Mouse (Mus musculus): ENCODE measurements around the gene Kcnq1. TPM values are rescaled to one million over a fixed set of nuclear protein-coding genes. Genes with fewer than 3 reads are reported as not detected.
A peak's percentile ranks its signal among the peaks of the same experiment; 100 is the strongest.

Gene Kcnq1
- polyA plus RNA-seq, 1 experiment = not detected

- Histone ChIP-seq H3K36me3 (replicated peaks; ENCODE audit: low read length) (no peaks in the 10 kb centered on the region), H3K27me3 (replicated peaks) (peaks cover 93% of the 10 kb centered on the region), H3K9me3 (no peaks in the 10 kb centered on the region), H3K4me3 (replicated peaks) (no peak overlapping the region), H3K4me1 (peaks cover 52% of the 10 kb centered on the region)
- TF ChIP-seq GATA1 (IDR thresholded peaks at IDR 0.05; ENCODE audit: borderline replicate concordance, low read length) = no peak
These were observed 22.5 kb upstream of the Kcnq1 start for GRCm38 (mm10) chr7:143083708-143084107.

- TF ChIP-seq GATA1 (IDR thresholded peaks at IDR 0.05; ENCODE audit: borderline replicate concordance, low read length) = no peak
- no peak for TF ChIP-seq FLI1 (IDR thresholded peaks at IDR 0.05; ENCODE audit: low read length)
- peak overlapping the region; percentile 74 for H3K4me3 ChIP-seq (replicated peaks)
- H3K27me3 ChIP-seq (replicated peaks) = peaks cover 93% of the 10 kb centered on the region
- peaks cover 43% of the 10 kb centered on the region for H3K4me1 ChIP-seq
- no peaks in the 10 kb centered on the region for H3K9me3 ChIP-seq
- H3K36me3 ChIP-seq (replicated peaks; ENCODE audit: low read length) = no peaks in the 10 kb centered on the region
These were observed 19.8 kb upstream of the Kcnq1 start for GRCm38 (mm10) chr7:143086366-143086765.

GRCm38 (mm10) chr7:143087070-143087579 is 19.0 kb upstream of the Kcnq1 start:
- H3K27me3 ChIP-seq (replicated peaks) = peaks cover 93% of the 10 kb centered on the region
- H3K9me3 ChIP-seq = no peaks in the 10 kb centered on the region
- H3K4me3 ChIP-seq (replicated peaks) = no peak overlapping the region
- H3K36me3 ChIP-seq (replicated peaks; ENCODE audit: low read length) = no peaks in the 10 kb centered on the region
- peaks cover 40% of the 10 kb centered on the region for H3K4me1 ChIP-seq
- TF ChIP-seq FLI1 (IDR thresholded peaks at IDR 0.05; ENCODE audit: low read length) (no peak), GATA1 (IDR thresholded peaks at IDR 0.05; ENCODE audit: borderline replicate concordance, low read length) (no peak)

DNA sequence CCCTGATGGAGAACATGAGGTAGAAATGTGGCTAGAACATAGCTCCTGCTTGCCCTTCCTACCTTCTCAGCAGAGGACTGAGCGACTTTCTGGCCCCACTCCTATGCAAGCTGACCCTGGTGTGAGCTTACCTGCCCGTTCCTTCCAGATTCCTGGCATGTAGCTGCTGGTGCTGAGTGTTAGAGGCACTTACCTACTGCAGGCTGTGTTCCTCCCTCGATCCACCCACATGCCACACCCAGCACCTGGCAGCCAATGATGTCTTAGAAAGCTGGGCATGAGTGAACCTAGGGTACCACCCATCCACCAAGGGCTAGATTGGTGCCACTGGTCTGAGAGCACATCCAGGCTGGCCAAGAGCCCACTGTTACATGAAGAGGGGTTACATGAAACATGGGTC is 12.3 kb upstream of the Kcnq1 start:
- TF ChIP-seq GATA1 (IDR thresholded peaks at IDR 0.05; ENCODE audit: borderline replicate concordance, low read length) (no peak), FLI1 (IDR thresholded peaks at IDR 0.05; ENCODE audit: low read length) (no peak)
- H3K27me3 ChIP-seq (replicated peaks) = peaks cover 98% of the 10 kb centered on the region
- H3K36me3 ChIP-seq (replicated peaks; ENCODE audit: low read length) = no peaks in the 10 kb centered on the region
- H3K9me3 ChIP-seq = peaks cover 7% of the 10 kb centered on the region
- peaks cover 6% of the 10 kb centered on the region; the same call in 1 of the 2 replicates for H3K4me1 ChIP-seq
- no peak overlapping the region for H3K4me3 ChIP-seq (replicated peaks)

- no peak for TF ChIP-seq GATA1 (IDR thresholded peaks at IDR 0.05; ENCODE audit: borderline replicate concordance, low read length)
- no peak for TF ChIP-seq FLI1 (IDR thresholded peaks at IDR 0.05; ENCODE audit: low read length)
- peaks cover 6% of the 10 kb centered on the region; the same call in 1 of the 2 replicates for H3K4me1 ChIP-seq
- H3K27me3 ChIP-seq (replicated peaks) = peaks cover 98% of the 10 kb centered on the region
- H3K36me3 ChIP-seq (replicated peaks; ENCODE audit: low read length) = no peaks in the 10 kb centered on the region
- H3K4me3 ChIP-seq (replicated peaks) = no peak within 1 kb of the TSS
- H3K9me3 ChIP-seq = peaks cover 7% of the 10 kb centered on the region
These were observed 11.3 kb upstream of the Kcnq1 start, which contains the start of gene Trpm5 for GRCm38 (mm10) chr7:143094592-143095553. Trpm5 (minus strand) TSS chr7:143094642.

GRCm38 (mm10) chr7:143095554-143095907 is 10.6 kb upstream of the Kcnq1 start:
- Histone ChIP-seq H3K36me3 (replicated peaks; ENCODE audit: low read length) (no peaks in the 10 kb centered on the region), H3K27me3 (replicated peaks) (peaks cover 98% of the 10 kb centered on the region), H3K4me1 (peaks cover 10% of the 10 kb centered on the region), H3K4me3 (replicated peaks) (no peak overlapping the region), H3K9me3 (peaks cover 7% of the 10 kb centered on the region)
- TF ChIP-seq FLI1 (IDR thresholded peaks at IDR 0.05; ENCODE audit: low read length) (no peak), GATA1 (IDR thresholded peaks at IDR 0.05; ENCODE audit: borderline replicate concordance, low read length) (no peak)

- Histone ChIP-seq H3K4me1 (peaks cover 12% of the 10 kb centered on the region), H3K27me3 (replicated peaks) (peaks cover 94% of the 10 kb centered on the region), H3K9me3 (peaks cover 10% of the 10 kb centered on the region), H3K4me3 (replicated peaks) (no peak overlapping the region), H3K36me3 (replicated peaks; ENCODE audit: low read length) (no peaks in the 10 kb centered on the region)
- no peak for TF ChIP-seq GATA1 (IDR thresholded peaks at IDR 0.05; ENCODE audit: borderline replicate concordance, low read length)
- TF ChIP-seq FLI1 (IDR thresholded peaks at IDR 0.05; ENCODE audit: low read length) = no peak
These were observed 5.4 kb upstream of the Kcnq1 start for GRCm38 (mm10) chr7:143100759-143101158.

DNA sequence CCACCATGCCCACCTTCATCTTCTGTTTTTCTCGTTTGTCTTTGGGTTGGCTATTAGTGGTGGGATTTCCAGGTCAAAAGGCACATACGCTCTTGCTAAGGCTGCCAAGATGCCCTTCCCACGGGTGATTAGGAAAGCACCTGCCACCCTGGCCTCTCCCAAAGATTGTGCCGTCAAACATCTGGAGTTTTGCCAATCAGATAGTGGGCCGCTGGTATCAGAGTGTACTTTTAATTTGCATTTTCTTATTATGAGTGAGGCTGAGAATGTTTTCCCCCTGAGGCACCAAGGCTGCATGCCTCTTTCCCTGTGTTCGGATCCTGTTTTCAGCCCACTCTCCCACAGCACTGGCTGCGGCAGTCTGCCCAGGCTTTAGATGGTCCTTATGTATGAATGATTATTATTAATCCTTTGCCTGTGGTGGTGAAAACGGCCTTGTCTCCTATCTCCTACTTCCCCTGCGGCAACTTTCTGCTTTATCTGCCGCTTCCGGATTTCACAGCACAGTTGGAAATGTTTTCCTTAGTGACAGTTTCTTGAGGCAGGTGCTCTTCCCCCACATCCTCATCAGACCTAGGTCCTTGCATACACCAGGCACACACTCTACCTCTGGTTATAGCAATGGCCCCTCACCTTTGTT is 784 bp upstream of the Kcnq1 start:
- H3K36me3 ChIP-seq (replicated peaks; ENCODE audit: low read length) = no peaks in the 10 kb centered on the region
- peaks cover 95% of the 10 kb centered on the region for H3K27me3 ChIP-seq (replicated peaks)
- 0 out of 2 replicates have a peak, but pooled peaks cover 3% of the 10 kb centered on the region for H3K9me3 ChIP-seq
- H3K4me1 ChIP-seq = peaks cover 14% of the 10 kb centered on the region
- no peak overlapping the region for H3K4me3 ChIP-seq (replicated peaks)
- TF ChIP-seq GATA1 (IDR thresholded peaks at IDR 0.05; ENCODE audit: borderline replicate concordance, low read length) = no peak
- TF ChIP-seq FLI1 (IDR thresholded peaks at IDR 0.05; ENCODE audit: low read length) = no peak

- peaks cover 6% of the 10 kb centered on the region; the same call in 1 of the 2 replicates for H3K4me1 ChIP-seq
- no peaks in the 10 kb centered on the region for H3K36me3 ChIP-seq (replicated peaks; ENCODE audit: low read length)
- peak overlapping the region; percentile 69 for H3K4me3 ChIP-seq (replicated peaks)
- H3K9me3 ChIP-seq = no peaks in the 10 kb centered on the region
- H3K27me3 ChIP-seq (replicated peaks) = peaks cover 96% of the 10 kb centered on the region
- TF ChIP-seq FLI1 (IDR thresholded peaks at IDR 0.05; ENCODE audit: low read length) = no peak
- no peak for TF ChIP-seq GATA1 (IDR thresholded peaks at IDR 0.05; ENCODE audit: borderline replicate concordance, low read length)
These were observed 707 bp downstream of the Kcnq1 start for GRCm38 (mm10) chr7:143106672-143107465.
